Mouse (Mus musculus) left cerebral cortex, postnatal 25 days (tissue): ENCODE data around the gene Erich6. TPM values are rescaled to one million over a fixed set of nuclear protein-coding genes. Genes with fewer than 3 reads are reported as not detected.
"Not testable (repeated sequence)": the region's sequence is repeated elsewhere in the genome, so short reads cannot be mapped to it uniquely, and the experiment has no call there.

Experiments used
- DNase-seq, 2 experiments: peaks; one replicate each; pipeline ENCODE4 v3.0.0; 2022; ENCODE audit warnings: low spot score in 2 of 2, mixed read lengths in 1 of 2
- intact Hi-C: fragments of 180-260 bp; cut with DNase I; formaldehyde crosslinking; loops from one replicate; pipeline ENCODE4 v1.15.1; 2025
- total RNA-seq, 2 experiments: library from RNA; stranded (reverse); gene quantifications; 2 replicates each; pipeline ENCODE4 v1.2.3; 2021

Erich6 gene
- total RNA-seq, 2 experiments from 2014 or later: 1.1 to 1.5 TPM

GRCm38 (mm10) chr3:58650328-58650727, 13.3 kb upstream of the Erich6 start:
- intact Hi-C loops: no loop called here
- DNase-seq: no peak

DNA sequence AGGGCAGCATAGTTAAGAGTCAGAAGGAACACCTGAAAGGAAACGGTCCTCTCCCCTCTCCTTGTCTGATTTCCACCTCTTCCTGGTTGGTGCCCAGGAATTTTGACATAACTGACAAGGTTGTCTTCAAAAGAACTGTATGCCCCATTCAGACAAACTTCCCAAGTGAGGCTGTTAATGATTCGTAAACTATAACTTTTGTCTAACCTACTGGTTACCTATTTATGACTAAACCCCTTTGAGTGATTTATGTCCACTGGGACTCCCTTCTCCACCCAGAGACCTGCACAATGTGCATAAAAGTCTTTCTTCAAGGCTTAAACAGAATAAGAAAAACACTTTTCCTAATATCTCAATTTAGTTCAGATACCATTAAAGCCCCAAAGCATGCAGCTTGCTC, 10.2 kb upstream of the Erich6 start:
- intact Hi-C loops: no loop called here

GRCm38 (mm10) chr3:58646180-58646579, 9.2 kb upstream of the Erich6 start:
- intact Hi-C loops: no loop called here
- DNase-seq: no peak

More for the DNA sequence above, 10.2 kb upstream of the Erich6 start:
- no peak for DNase-seq

DNA sequence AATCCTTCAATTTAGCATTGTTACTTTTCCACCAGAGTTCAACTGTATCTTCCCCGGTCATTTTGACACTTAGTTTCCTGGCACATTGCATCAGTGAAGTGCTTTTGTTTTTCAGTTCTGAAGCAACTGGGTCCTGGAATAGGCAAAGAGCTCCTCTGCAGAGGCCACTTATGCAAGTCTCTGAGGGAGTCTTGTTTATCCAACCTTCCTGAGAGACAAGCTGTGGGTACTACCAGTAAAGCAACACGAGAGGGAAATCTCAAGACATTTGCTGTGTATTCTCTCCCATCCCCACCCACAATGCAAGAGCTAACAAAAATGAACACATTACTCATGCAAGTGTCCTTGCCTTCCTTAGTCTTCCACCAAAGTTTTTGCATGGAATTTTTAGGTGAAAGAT, 5.3 kb downstream of the Erich6 start:
- intact Hi-C loops: no loop called here

DNA sequence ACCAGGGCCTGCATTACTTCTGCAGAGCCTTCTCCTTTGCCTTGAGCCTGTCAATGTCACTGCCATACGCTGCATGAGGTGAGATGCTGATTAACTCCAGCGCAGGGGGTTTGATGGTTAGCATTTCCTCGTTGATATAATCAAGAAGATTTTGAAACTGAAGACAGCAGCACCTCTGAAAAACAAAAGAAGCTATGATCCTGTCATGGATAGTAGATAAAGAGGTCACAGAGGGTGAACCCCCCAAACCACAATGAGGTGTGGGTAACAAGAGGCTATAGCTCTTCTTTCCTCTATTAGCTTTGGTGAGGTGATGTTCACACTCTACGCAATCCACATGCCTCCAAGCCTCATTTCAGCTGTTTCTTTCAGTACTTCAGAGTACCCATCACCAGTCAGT, 12.0 kb downstream of the Erich6 start:
- intact Hi-C loops: no loop called here
- DNase-seq: no peak

More for the DNA sequence above, 5.3 kb downstream of the Erich6 start:
- DNase-seq: peak in 1 of 2 experiments; percentile 67

- intact Hi-C loops: no loop called here
- DNase-seq: no peak
Measured at GRCm38 (mm10) chr3:58622665-58623394, 14.2 kb downstream of the Erich6 start.

DNA sequence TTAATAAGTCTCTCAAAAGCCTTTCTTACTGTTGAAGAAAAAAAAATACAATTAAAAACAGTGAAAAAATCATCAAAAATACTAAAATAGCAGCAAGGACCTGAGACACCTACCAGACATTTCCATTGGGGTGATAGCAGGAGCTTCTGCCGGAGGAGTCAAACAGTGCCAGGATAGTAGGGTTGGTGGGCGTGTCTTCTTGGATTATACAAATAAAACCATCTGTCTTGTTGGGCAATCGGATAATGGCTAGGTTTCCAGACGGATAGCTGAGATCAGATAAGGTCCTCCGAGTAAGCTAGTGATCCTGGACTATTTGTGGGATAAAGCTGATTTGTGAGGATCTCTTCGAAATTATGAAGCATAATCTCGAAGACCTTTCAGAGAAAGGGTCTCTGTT, 15.9 kb downstream of the Erich6 start:
- DNase-seq: no peak
- intact Hi-C loops: no loop called here

DNA sequence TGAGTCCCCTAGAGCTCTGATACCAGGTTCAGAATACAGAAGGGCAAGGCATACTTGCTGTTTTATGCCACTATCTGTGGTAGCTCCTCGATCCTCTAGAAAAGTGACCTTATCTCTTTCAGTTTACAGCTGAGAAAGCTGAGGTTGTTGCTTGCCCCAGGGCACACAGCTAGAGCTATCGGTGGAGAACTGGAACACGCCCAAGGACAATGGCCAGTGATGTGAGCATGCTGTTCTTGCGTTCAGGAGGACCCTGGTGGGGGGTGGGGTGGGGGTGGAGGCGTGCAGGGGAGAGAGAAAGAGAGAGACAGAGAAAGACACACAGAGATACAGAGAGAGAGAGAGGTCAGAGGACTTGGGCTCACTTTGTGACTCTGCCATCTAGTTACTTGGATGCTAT, 27.0 kb downstream of the Erich6 start:
- intact Hi-C loops: no loop called here
- no peak for DNase-seq

- DNase-seq: no peak
- intact Hi-C loops: no loop called here
Measured at GRCm38 (mm10) chr3:58608506-58608905, 28.5 kb downstream of the Erich6 start.

- DNase-seq: no peak
- intact Hi-C loops: no loop called here
Measured at GRCm38 (mm10) chr3:58593623-58594022, 43.4 kb downstream of the Erich6 start.

DNA sequence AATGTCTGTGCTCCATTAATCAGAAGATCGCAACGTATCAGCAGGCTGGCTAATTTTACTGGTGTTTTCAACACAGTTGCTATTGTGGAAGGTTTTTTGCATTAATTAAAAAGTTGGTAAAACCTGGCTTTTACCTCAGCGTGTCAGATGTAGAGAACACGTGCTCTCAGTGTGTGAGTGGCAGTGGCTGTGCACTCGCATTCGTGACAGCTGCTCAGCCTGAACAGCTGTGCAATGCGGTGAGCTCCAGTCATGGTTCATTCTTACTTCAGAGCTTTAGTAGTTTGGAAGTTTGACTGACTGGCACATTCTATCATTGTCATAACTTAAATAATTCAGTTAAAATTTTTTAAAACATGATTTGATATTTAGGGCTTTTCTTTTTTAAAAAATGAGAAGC, 44.3 kb downstream of the Erich6 start:
- intact Hi-C loops: not testable (repeated sequence)

GRCm38 (mm10) chr3:58590544-58590943, 46.5 kb downstream of the Erich6 start:
- DNase-seq: not testable (repeated sequence)

More for the DNA sequence above, 44.3 kb downstream of the Erich6 start:
- DNase-seq: not testable (repeated sequence)

DNA sequence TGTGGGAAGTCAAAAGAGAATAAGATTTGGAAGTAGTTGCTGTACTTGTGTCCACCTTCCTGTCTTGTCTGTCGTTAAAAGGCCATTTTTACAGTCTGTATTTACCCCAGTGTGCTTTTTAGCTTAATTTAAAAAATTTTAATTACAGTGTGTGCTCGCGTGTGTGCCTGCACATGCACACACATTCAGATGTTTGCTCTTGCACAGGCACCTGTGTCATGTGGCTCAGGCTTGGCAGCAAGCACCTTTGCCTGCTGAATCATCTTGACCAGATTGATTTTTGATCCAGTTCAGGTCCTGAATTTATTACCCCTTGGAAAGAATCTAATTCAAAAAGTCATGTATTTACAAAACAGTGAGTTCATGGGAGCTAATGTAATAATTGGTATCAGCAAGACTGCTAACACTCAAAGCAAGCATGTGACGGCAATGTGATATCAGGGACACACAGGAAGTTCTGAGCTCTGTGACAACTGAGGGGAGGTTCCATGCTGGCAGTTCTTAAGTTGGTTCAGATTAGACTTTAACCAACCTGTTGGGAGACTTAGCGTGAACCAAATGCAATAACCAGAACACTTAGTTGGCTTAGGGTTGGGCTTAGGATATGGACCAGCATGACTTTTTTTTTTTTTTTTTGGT, 54.1 kb downstream of the Erich6 start:
- intact Hi-C loops: no loop called here
- no peak for DNase-seq

More at GRCm38 (mm10) chr3:58590544-58590943, 46.5 kb downstream of the Erich6 start:
- intact Hi-C loops: not testable (repeated sequence)

DNA sequence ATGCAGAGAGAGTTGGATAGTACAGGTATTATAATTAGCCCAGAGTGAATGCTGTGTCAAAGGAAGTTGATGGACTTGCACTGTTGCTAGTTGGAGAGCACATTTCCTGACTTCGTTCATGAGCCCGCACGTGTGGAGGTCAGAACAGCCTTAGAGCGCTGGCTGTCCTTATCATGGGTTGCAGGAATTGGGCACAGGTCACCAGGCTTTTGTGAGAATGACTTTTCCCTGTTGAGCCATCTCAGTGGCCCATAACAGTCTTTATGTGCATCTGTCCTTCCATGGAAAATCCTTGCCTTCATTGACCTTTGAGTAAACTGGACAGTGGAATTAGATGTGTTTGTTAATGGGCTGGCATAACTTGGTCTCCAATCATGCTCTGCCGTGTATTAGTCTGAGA, 54.7 kb downstream of the Erich6 start:
- intact Hi-C loops: no loop called here

GRCm38 (mm10) chr3:58581530-58581929, 55.5 kb downstream of the Erich6 start:
- intact Hi-C loops: no loop called here
- no peak for DNase-seq

More for the DNA sequence above, 54.7 kb downstream of the Erich6 start:
- DNase-seq: no peak

- no peak for DNase-seq
- intact Hi-C loops: loop anchor here (1.0 to 5.0 kb wide), 4 partner anchors 52 to 430 kb away; partner anchors contain the start of genes Eif2a, Med12l, Serp1 and Siah2
Measured at GRCm38 (mm10) chr3:58577506-58578050, 59.4 kb downstream of the Erich6 start.

- intact Hi-C loops: loop anchor here (1.0 to 5.0 kb wide), 4 partner anchors 52 to 430 kb away; partner anchors contain the start of genes Eif2a, Med12l, Serp1 and Siah2
Measured at GRCm38 (mm10) chr3:58577067-58577503, 59.9 kb downstream of the Erich6 start.

DNA sequence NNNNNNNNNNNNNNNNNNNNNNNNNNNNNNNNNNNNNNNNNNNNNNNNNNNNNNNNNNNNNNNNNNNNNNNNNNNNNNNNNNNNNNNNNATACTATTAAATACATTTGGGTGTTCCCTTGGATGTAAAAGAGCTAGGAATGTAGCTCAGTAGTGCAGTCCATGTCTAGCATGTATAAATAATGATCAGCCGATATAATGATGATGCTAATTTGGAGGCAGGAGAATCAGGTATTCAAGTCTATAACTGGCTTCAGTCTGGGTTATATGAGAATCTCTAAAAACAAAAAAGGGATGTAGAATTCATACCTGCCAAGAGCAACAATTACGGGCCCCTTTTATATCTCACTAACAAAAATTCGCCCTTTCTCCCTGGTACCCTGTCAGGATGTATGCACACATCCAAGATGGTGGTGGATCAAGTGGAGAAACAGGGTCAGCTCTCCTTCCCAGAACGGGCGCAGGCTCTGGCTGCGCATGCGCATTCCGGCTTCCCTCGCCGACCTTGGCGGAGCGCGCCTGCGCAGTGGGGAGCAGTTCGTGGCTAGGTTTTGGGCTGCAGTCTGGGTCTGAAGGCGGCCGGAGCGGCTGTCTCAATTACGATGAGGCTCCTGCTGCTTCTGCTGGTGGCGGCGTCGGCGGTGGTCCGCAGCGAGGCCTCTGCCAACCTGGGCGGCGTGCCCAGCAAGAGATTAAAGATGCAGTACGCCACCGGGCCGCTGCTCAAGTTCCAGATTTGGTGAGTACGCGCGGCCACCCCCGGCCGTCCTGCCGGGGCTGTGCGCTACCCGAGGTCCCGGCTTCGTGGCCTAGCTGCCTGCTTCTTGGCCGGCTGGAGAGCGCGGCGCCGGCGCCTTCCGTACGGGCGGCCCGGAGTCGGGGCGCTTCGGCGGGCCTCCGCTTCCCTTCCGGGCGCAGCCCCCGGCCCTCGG, 60.6 kb downstream of the Erich6 start, which contains the start of gene Selenot:
Gene Selenot, plus strand, starts transcription at position 500 of the 930 bp plus-strand sequence.
- peak; percentile 98 for DNase-seq
- intact Hi-C loops: loop anchor here (1.0 to 5.0 kb wide), 5 partner anchors 51 to 431 kb away; partner anchors contain the start of genes Eif2a, Med12l, Serp1 and Siah2

More at GRCm38 (mm10) chr3:58577067-58577503, 59.9 kb downstream of the Erich6 start:
- DNase-seq: peak; percentile 47 to 62

DNA sequence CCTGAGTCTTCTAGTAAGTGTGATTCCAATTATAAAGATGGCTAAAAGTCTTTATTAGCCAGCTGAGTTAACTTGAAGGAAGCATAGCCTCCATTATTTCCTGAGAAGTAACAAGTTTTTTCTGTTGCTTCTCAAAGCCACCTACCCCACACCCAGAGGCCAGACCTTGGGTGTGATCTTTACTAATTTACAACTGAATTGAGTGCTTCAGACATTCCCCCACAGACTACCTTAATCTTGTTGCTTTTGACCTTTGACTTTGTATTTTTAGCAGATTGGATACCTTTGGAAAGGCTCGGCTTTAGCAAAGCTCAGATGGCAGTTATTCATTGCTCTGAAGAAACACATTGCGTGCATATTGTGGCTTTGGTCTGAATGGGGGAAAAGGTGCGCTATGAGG, 66.2 kb downstream of the Erich6 start:
- intact Hi-C loops: no loop called here
- no peak for DNase-seq
